Mouse (Mus musculus) bone marrow, adult 2 months (tissue): ENCODE results near the gene Acp4.
"Not testable (repeated sequence)": the region's sequence is repeated elsewhere in the genome, so short reads cannot be mapped to it uniquely, and the experiment has no call there.

Experiments used
- CTCF ChIP-seq: fragments of 200-500 bp; IDR thresholded peaks from 2 replicates; pipeline ENCODE4 v1.5.1; 2011; ENCODE audit warnings: low read length, control low read depth; ENCODE audit not compliant: control insufficient read depth, insufficient read depth
- POLR2A ChIP-seq: fragments of 200-500 bp; IDR thresholded peaks from 2 replicates; pipeline ENCODE4 v1.6.1; 2011; ENCODE audit warnings: low read depth, mild to moderate bottlenecking, control low read depth, low read length, borderline replicate concordance; ENCODE audit not compliant: control insufficient read depth

DNA sequence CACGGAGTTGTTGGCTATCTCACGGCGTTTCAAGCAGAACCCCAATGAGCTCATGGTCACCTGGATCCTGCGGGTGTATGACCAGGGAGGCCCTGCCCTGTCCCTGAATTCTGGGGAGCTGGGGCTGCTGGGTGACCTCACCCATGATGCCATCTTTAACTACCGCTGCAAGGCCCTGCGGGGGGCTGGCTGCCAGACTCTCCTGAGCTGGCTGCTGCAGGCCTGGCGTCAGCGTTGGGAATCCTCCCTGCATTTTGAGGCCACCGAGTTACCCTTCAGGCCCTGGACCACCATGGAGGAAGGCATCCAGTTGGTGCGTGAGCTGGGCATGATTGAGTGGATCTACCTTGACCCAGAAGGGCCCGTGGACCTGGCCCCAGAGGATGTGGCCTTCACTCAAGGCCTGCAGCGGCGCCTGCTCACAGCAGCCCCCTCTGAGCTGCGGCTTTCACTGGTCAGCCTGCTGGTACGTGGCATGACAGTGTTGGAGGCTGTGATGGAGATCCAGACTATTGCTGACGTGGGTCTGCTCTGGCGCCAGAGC is 6.4 kb downstream of the Acp4 start:
- not testable (repeated sequence) for TF ChIP-seq CTCF, POLR2A
